Mouse (Mus musculus) gastrocnemius, postnatal 14 days (tissue): ENCODE results near the gene Gm11437. TPM values are rescaled to one million over a fixed set of nuclear protein-coding genes. Genes with fewer than 3 reads are reported as not detected.
A peak's percentile ranks its signal among the peaks of the same experiment; 100 is the strongest.

Experiments used
- DNase-seq: peaks from one replicate; pipeline ENCODE4 v3.0.0; 2021; ENCODE audit warnings: mixed read lengths
- intact Hi-C: fragments of 180-260 bp; cut with DNase I; formaldehyde crosslinking; loops from one replicate; pipeline ENCODE4 v1.15.1; 2025; ENCODE audit warnings: low total_unique reads
- long read RNA-seq, 2 experiments: library from polyadenylated mRNA; stranded (forward); transcript quantifications; one replicate each; pipeline ENCODE4 v2.0.0; 2021
- total RNA-seq, 2 experiments: library from RNA; stranded (reverse); gene quantifications; 2 replicates each; pipeline ENCODE4 v1.2.3; 2021

The Gm11437 gene
- not detected for total RNA-seq
- long read RNA-seq, experiment 1 = 0 reads
- long read RNA-seq, experiment 2 = 0 reads

DNA sequence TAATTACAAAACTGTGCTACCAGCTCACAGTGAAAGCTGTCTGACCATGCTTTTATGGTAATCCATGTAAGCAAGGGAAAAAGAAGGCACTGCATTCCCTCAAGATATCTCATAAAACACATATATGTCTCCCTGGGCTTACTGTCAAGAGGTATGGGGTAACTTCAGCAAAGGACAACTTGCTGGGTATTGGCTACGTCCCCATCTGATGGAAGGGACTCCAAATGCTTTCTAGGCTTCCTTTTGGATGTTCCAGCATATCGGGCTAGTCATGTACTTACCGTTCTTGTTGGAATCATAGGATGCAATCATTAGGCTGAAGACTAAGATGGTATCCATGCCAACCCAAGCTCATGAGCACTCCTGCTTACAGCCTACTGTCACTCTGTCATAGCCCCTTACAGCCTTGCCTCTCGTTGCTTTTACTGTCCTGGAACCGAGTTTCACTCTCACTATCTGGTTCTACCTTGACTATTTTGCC is at the start of gene Gm11437:
Gene Gm11437 (minus strand): TSS at position 431 of the 481 bp plus-strand sequence.
- intact Hi-C loops = no loop called here
- no peak for DNase-seq

DNA sequence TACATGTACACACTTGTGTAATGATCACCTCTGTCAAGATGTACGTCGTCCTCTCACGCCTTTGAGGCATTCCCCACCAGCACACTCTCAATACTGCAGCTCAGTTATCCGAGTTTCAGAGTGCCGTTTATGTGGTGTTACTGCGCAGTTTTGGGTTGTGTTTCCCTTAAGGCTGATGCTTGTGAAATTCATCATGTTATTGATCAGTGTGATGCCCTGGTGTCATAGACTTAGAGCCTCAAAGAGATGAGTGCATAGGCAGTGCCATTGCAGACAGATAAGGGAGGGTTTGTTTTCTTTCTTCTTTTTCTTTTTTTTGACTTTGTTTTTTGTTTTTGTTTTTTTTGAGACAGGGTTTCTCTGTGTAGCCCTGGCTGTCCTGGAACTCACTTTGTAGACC is 43.6 kb upstream of the Gm11437 start:
- intact Hi-C loops = no loop called here
- no peak for DNase-seq

DNA sequence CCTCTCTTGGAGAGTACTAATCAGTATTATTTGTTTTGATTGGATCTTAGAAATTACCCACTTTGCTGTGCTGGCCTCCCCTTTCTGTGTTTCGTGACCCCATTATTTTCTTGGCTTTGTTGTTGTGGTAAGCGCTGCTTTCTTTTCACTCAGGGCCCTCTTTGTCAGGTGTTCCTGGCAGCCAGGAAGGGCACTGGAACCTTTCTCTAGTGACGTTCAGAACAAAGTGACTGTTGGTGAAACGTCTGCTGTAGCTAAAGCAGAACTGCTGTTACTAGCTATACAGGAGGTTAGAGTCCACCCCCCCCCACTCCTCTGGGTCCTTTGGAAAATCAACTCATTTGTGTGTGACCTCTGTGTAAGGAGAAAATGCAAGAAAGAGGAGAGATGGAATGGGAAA is 38.5 kb upstream of the Gm11437 start:
- DNase-seq = no peak
- intact Hi-C loops = no loop called here

DNA sequence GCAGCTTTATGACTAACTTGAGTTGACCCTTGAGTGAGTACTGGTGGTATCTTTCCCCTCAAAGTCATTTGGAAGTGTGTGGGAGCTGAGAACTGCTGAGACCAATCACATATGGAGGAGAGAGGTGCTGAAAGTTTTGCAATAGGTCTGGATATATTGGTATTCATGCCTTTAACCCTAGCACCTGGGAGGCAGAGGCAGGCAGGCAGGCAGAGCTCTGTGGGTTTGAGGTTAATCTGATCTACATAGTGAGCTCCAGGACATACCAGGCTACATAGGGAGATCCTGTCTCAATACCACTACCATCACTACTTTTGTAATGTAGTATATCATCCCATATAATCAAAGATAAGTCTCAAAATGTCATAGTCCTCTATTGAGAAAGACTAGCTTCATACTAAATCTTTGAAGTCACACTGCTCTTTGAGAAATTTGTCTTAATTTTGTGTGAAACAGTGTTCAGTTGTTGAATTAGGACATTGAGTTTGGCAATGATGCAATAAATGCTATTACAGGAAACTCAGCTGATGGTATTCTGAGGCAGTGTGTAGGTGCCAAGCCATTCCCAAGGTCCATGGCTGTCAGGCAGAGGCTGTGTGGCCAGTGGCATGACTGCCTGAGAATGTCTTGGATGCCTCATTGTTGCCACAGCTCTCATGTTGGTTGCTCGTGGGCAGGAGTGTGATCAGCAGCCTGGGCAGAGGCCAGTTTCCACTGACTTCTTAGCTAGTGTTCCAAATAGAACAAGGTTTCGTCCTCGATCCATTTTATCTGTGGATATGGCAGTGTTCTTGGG is 30.5 kb upstream of the Gm11437 start:
- intact Hi-C loops = no loop called here

DNA sequence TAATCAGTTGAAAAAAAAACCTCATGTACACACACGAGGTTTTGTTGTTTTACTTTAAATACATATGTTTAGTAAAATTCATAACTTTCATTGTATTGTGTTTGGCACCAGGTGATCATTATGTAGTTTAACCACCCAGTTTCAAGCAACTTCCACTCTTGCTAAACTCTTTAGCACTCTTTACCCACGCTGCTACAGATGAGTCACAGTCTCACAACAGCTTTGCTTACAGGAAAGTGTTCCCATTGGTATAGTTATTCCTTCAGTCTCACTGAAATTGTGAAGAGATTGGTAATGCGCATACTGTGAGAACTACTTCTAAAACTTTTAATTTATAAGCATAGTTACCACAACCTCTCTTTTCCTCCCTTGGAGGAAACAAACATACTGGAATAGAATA is 27.5 kb upstream of the Gm11437 start:
- DNase-seq = no peak
- intact Hi-C loops = no loop called here

More for the DNA sequence above, 30.5 kb upstream of the Gm11437 start:
- DNase-seq = peak; percentile 6

DNA sequence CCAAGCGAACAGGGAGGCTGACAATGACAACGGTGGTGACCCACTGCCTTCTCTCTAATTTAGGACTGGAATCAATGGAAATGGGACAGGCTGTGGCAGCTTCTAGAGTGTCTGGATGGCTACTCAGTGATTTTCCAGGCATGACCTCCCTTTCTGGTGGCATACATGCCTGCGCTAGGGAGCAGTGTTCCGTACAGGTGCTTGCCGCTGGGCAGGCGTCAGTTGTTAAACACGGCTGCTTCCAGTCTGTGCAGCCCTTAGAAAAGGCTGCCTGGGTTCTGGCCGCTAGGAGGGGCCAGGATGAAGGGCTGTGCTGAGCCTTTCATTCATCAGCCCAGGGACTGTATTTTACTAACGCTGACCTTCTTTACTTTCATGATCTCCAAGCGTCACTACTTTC is 26.0 kb upstream of the Gm11437 start:
- intact Hi-C loops = no loop called here
- DNase-seq = no peak

DNA sequence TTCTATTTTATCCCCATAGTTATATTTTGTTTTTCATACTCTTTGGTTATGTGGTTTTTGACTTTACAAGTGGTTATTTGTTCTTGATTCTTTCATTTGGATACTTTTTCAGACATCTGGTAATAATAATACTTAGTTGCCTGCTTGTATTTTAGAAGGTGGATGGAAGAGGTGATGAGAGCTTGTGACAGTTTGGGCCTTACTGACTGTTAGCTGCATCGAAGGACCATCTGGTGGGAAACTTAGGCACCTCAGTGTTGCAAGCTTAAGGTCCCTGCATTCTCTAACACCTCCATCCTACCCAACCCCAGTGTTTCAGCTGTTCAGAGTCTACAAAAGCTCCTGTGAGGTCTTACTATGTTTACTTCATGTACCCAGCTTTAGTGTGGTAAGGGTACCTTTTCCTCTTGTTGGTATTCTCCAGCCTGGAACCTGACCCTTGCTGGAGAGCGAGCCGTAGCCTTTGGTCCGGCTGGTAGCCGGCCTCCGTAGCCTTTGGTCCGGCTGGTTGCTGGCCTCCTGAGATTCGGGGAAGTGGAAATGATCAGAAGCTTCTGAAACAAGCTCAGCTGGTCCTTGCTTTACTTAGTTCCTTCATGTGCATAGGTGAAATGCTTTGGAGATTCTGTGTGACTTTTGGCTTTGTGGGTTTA is 23.4 kb upstream of the Gm11437 start:
- no peak for DNase-seq
- intact Hi-C loops = no loop called here

DNA sequence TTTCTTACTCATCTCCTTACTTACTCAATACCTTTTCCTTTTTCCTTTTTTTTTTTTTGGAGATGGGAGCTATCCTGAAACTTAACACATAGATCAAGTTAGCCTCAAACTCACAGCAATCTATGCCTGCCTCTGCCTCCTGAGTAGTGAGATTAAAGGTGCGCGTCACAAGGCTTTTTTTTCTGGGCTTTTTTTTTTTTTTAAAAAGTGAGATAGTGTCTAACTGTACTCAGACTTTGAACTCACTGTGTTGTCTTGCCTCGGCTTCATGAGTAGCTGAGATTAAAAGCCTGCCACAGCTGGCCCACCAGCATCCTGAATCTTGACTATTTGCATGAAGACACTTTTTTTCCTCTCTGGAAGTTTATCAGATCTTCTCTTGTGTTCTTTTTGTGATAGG is 21.3 kb upstream of the Gm11437 start:
- no peak for DNase-seq
- intact Hi-C loops = no loop called here

DNA sequence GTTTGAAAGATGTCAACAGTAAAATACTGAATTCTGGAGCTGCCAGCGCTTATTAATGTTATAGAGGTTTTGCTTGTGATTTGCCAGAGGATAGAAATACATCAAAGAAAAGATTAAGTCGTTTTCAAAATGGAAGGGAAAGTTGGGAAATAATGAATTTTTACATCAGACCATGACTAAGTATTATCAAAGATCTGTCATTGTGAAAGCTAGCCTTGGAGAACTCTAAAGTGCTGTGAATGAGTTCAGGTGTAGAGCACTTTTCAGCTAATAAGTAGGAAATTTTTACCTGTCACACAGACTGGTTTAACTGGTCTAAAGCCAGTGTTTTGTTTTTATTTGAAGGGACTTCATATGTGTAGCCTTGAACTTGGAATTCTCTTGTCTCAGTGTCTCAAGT is 14.0 kb upstream of the Gm11437 start:
- intact Hi-C loops = no loop called here
- no peak for DNase-seq

DNA sequence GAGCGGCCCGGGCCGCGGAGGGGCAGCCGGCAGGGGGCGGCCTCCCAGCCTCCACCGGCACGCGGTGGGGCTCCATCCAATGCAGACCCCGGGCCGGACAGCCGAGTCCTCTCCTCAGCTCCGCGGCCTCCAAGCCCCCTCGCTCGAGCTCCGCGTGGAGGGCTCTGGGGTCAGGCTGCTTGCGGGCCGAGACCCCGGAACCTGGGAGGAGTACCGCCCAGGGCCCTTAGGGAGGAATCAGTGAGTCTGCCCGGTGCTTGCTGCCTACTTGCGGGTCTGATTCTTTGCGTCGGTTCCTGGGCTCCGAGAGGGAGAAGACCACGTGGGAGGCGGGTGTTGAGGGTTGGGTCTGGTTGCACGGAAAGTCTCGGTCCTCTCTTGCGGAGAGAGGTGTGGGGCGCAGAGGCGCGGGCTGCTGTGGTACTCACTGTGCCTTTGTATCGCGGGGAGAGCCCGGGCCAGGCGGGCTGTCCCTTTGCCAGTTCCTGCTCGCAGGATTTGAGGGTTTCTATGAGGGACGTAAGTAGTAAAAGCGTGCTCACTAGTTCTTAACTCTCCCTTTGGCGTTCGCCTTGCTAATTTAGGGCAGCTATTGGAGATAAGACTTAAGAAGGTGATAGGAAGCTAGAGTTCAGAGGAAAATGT is 12.8 kb upstream of the Gm11437 start:
- DNase-seq = peak; percentile 66
- intact Hi-C loops = no loop called here

DNA sequence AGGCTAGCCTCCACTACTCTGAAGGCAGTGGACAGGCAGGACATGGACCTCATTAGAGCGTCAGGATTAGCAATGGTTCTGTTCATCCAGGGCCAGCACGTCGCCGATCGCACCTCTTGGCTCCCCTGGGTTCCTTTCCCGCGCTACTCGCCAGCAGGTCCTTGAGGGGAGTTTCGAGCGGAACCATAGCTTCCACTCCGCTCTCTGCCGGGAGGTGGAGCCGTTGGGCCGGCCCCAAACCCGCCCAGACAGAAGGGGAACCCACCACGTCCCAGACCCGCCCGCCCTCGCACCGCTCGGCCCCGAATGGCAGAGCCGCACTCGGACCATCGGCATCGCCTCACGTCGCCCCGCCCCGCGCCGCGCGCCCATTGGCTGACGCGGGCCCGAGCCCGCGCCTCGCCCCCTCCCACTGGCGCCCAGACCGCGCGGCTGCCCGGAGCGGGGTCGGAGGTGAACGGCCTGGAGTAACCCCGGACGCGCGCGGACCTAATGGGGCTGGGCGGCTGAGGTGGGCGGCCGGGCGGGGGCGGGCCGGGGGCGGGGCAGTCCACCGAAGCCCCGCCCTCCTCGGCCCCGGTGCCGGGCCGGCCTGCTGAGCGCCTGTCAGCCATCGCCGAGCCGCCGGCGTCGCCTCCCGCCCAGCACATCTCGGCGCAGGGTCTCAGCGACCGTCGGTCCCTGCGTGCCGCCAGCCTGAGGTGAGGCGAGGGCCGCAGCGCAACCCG is 12.1 kb upstream of the Gm11437 start:
- intact Hi-C loops = no loop called here
- DNase-seq = peak; percentile 98

DNA sequence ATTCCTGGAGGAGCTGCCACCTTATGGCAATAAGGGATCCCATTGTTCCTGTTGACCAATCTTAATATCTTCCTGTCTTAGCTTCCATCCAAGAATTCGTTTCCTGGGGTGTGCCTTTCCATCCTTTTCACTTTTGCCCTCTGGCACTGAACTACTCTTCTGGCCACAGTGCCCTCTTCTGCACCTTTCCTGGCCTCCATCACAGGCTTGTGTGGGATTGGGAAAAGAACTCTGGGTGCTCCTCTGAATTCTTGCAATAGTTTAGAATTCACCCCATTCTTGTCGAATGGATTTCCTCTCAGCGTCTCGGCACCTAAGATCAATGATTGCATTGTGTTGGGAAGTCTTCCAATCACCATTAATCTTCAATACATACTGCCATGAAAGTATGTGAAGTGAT is 11.3 kb upstream of the Gm11437 start:
- intact Hi-C loops = no loop called here
- no peak for DNase-seq

DNA sequence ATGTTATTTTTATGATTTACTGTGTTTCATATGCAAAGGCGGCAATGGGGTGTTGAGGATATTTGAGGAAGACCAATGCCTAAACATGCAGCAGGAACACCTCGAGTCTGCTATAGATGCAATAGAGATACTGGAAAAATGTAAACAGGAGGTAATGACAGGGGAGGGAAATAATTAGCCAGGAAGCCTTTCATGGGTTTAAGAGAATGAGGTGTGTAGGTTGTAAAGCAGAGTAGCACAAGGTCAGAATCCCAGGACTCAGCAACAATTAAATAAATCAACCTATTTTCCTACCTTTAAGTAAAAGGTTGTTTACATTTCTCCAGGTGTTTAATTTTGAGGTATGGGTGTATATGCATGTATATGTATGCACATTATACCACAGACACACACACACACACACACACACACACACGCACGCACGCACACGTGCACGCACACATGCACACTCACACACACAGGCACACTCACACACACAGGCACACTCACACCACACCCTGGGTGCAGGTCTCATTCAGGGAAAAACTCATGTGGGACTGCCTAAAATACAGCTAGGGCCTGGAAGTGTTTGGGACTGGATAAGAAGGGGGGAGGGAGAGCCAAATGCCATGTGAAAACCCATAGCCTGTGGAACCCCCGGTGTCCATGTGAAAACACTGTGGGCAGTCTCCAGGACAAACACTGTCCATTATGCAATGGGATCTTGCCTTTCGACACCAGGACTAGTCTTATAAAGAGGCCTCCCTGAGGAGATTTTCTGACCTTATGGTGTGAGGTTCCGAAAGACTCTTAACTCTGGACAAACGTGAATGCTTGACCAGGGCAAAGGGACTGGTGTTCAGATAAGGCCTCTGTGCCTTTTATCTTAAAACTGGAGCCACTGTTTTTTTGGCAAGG is 5.5 kb upstream of the Gm11437 start:
- intact Hi-C loops = no loop called here
- DNase-seq = no peak

DNA sequence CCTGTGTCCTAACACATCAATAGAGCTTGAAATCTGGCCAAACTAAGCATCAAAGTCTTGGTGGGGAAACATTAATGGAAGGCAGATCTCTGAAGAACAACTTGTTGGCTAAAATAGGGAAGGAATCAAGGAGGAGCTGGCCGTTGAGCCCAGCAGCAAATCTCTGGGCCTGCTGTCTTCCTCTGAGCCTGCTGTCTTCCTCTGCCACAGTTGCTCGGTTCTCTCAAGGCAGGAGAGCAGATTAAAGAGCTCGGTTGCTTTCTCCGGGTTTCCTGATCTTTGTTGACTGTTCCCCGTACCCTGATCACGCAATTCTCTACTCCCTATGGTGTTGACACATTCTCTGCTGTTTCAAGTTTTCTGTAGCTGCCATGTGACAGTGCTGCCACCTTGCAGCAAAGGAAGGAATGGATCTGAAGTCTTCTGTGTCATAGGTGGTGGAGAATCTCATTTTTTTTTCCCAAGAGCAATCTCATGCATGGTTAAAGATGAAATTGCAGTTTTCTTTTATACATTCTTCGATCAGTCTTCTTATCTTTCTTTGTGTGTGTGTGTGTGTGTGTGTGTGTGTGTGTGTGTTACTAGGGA is 1.5 kb upstream of the Gm11437 start:
- intact Hi-C loops = no loop called here
- DNase-seq = peak; percentile 7

DNA sequence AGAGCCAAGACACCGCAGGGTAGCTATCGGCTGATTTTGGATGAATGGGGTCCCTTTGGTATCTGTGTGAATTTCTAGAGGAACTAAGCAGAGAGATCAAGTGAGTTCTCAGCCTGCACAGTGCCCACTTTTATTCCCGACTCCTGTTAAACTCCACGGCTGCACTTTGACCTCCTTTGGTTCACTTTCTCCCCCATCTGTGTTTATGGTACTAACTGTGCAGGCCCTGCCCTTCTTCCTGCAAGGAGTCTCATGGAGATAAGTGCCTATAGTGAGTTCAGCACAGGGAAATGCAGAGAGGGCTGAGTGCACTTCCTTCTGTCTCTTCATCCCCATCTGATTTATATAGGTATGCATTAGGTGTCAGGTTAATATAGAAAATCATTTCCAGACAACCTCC is 2.7 kb downstream of the Gm11437 start:
- intact Hi-C loops = no loop called here

DNA sequence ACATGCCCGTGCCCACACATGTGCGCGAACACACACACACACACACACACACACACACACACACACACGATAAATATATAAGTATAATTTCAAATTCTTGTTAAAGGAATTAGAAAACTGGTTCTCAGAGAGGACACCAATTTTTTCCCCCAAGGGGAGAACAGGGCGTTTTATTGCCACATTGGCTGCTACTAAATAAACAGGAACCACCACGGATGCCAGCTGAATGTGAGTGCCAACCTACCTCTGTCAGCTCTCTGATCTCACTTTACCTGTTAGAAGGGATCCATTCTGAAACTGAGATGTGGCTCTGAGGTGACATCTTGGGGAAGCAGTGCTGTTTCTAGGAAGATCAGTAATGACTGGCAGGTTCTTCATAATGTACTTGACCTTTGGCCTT is 3.2 kb downstream of the Gm11437 start:
- no peak for DNase-seq
- intact Hi-C loops = no loop called here

More for the DNA sequence above, 2.7 kb downstream of the Gm11437 start:
- no peak for DNase-seq

DNA sequence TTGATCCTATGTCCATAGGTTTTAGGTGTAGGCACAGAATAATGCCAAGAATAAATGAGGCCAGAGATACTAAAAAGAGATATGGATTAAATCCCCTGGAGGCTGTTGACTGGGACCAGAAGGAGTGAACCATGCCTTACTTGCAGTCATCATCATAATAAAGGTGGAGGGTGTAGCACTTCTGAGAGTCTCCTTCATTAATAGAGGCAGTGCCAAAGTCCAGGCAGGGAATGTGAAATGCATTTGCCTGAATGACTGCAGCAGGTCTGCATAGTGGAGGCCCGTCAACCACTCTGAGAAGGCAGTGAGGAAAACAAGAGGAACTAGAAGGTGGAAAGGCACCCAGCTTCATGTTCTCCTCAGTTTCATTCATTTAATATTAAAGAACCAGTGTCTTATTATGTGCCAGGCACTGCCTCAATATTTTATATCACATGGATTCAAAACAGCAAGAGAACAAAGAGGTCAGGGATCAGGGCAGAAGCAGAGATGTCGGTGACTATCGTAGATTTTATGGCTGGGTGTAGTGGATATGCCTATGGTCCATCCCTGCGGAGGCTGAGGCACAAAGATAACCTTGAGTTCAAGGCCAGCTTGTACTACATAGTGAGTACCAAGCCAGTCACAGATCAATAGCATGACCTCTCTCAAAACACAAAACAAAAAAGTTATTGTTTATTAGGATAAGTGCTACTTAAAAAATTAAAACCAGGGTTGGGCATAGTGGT is 10.6 kb downstream of the Gm11437 start:
- intact Hi-C loops = no loop called here
- no peak for DNase-seq

DNA sequence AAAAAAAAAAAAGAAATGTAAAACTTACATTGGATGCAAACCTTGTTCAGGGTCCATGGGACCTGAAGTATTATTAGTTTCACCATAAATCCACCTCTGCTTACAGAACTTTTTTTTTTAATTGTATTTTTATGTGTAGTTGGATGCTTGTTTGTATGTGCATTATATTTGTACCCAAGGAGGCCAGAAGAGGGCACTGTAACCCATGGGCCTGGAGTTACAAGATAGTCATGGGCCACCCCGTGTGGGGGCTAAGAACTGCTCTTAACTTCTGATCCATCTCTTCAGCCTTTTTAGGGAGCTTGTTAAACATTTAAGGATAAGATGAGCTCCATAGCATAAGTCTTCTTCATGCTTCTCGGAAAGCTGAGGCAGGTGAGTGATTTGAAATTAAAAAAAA is 16.4 kb downstream of the Gm11437 start:
- intact Hi-C loops = no loop called here

More for the DNA sequence above, 16.4 kb downstream of the Gm11437 start:
- DNase-seq = no peak
